Mouse (Mus musculus): ENCODE results near the gene Fzr1. TPM values are rescaled to one million over a fixed set of nuclear protein-coding genes. Genes with fewer than 3 reads are reported as not detected.

The Fzr1 gene
- total and polyA plus RNA-seq, 3 experiments = 33.1 to 75.4 (median 44.5) TPM

DNA sequence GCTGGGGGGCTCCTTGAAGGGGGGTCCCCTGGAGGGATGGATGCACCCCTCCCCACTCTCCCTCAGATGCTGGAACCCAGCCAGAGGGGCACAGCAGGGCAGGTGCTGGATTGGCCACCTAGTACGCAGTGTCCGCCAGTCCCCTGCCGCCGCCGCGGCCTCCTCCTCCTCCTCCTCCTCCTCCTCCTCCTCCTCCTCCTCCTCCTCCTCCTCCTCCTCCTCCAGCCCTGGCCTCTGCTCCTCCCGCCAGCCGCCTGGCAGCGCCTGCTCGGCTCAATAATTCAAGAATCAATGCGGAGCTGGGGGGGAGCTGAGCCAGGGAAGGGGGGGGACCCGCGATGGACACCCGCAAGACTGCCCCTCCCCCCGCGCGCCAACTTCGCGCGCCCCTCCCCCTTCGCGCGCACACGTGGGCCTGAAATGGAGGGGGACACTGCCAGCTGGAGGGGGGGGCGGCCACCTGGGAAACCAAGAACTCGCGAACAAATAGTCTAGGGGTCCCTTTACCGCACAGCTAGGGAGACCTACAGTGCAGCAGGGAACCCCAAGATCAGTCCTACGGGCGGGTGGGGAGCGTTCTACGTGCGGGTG, 47.9 kb upstream of the Fzr1 start:
- no peaks in the 10 kb centered on the region for H3K9me3 ChIP-seq (replicated peaks; ENCODE audit: low read length)
- DNase-seq (ENCODE audit: extremely low read depth) = no peak
- in situ Hi-C loops (cut with MboI; ENCODE audit: low pct_ligation_motif_present, low pct_unique_long_range_greater_than_20kb, low sequenced_read_pairs) = no loop called here
- H3K4me1 ChIP-seq (ENCODE audit: control insufficient read depth in 1 of 2, insufficient read depth in 2 of 2) = peaks cover 21 to 39% of the 10 kb centered on the region in 2 experiments
- H3K27me3 ChIP-seq (replicated peaks) = peaks cover 30% of the 10 kb centered on the region
- H3K79me2 ChIP-seq (replicated peaks; ENCODE audit: control insufficient read depth, extremely low read depth, insufficient read depth, poor library complexity, severe bottlenecking) = peaks cover 21% of the 10 kb centered on the region
- H3K27ac ChIP-seq (ENCODE audit: insufficient read depth, low read depth) = no peak overlapping the region
- peak overlapping the region; percentile 76 for H3K4me2 ChIP-seq (ENCODE audit: insufficient read depth, low read depth, poor library complexity, severe bottlenecking)
- peak; percentile 86 for TF ChIP-seq CHD2 (IDR thresholded peaks at IDR 0.05; ENCODE audit: low read length)
- TF ChIP-seq MYC (IDR thresholded peaks at IDR 0.05; ENCODE audit: low read depth, low read length) = no peak
- peak; percentile 41; the same call in 1 of the 2 replicates for TF ChIP-seq TCF12 (IDR thresholded peaks at IDR 0.05; ENCODE audit: low read depth, low read length)
- TF ChIP-seq MAX (IDR thresholded peaks at IDR 0.05; ENCODE audit: low read length) = peak; percentile 49; the same call in 1 of the 2 replicates
- no peak for TF ChIP-seq IRF4 (IDR thresholded peaks at IDR 0.05; ENCODE audit: low read depth, low read length)
- peak; percentile 84 for TF ChIP-seq MXI1 (IDR thresholded peaks at IDR 0.05; ENCODE audit: low read depth, low read length)
- TF ChIP-seq ELF1 (IDR thresholded peaks at IDR 0.05; ENCODE audit: low read depth, low read length) = no peak
- TF ChIP-seq MAZ (IDR thresholded peaks at IDR 0.05; ENCODE audit: low read depth, low read length) = 0 out of 2 replicates have a peak, but pooled peaks have one; percentile 41
- no peak for TF ChIP-seq ZNF384 (IDR thresholded peaks at IDR 0.05; ENCODE audit: low read depth, low read length)
- TF ChIP-seq NELFE (IDR thresholded peaks at IDR 0.05; ENCODE audit: low read depth, low read length) = no peak
- H3K36me3 ChIP-seq (replicated peaks in 1 of 2; ENCODE audit: control insufficient read depth in 1 of 2, insufficient read depth in 1 of 2, low read length in 1 of 2) = no peaks in the 10 kb centered on the region
- peak overlapping the region; percentile 52 to 71 (median 69) for H3K4me3 ChIP-seq (replicated peaks in 1 of 3; ENCODE audit: low read depth in 2 of 3, low read length in 2 of 3, poor library complexity in 1 of 3)
- peak overlapping the region; percentile 83 for H3K9ac ChIP-seq (ENCODE audit: insufficient read depth, low read depth)
- dilution Hi-C loops (cut with MboI; ENCODE audit: extremely low pct_ligation_motif_present, extremely low pct_unique_long_range_greater_than_20kb, low sequenced_read_pairs) = no loop called here

DNA sequence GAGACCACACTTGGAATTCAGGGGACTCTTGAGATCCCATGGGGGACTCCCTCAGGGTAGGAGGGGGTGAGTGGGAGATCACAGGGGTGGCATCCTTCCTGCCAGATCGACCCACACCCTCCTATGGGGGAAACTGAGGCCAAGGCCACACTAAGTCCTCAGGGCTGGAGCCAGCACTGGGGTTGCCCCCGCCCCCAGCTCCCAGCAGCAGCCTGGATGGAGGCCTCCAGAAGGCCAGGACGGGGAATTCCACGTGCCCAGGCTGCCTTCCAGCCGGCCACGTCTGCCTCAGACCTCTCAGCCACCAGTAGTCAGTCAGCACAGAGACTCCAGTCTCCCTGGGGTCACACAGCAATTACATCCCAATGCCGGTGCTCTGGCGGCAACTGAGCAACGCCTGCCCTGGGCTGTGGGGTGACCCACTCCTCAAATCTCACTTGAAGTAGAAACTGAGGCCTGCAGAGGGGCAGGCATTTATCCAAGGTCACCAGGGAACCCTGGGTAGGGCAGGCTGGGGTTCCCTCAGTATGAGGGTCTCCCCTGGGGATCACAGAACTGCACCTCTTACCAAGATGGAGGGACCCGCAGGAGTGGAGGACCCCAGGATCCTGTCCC, 47.0 kb upstream of the Fzr1 start:
- Histone ChIP-seq H3K79me2 (replicated peaks; ENCODE audit: control insufficient read depth, extremely low read depth, insufficient read depth, poor library complexity, severe bottlenecking) (peaks cover 24% of the 10 kb centered on the region), H3K27me3 (replicated peaks) (peaks cover 27% of the 10 kb centered on the region), H3K36me3 (replicated peaks in 1 of 2; ENCODE audit: control insufficient read depth in 1 of 2, insufficient read depth in 1 of 2, low read length in 1 of 2) (peaks cover 3 to 5% of the 10 kb centered on the region in 2 experiments), H3K9me3 (replicated peaks; ENCODE audit: low read length) (no peaks in the 10 kb centered on the region), H3K9ac (ENCODE audit: insufficient read depth, low read depth) (peak overlapping the region; percentile 83; the same call in 1 of the 2 replicates), H3K4me3 (replicated peaks in 1 of 3; ENCODE audit: low read depth in 2 of 3, low read length in 2 of 3, poor library complexity in 1 of 3) (peak overlapping the region in 2 of 3 experiments; percentile 25 to 58), H3K27ac (ENCODE audit: insufficient read depth, low read depth) (no peak overlapping the region), H3K4me2 (ENCODE audit: insufficient read depth, low read depth, poor library complexity, severe bottlenecking) (peak overlapping the region; percentile 76; the same call in 1 of the 2 replicates), H3K4me1 (ENCODE audit: control insufficient read depth in 1 of 2, insufficient read depth in 2 of 2) (peaks cover 20 to 35% of the 10 kb centered on the region in 2 experiments)
- dilution Hi-C loops (cut with MboI; ENCODE audit: extremely low pct_ligation_motif_present, extremely low pct_unique_long_range_greater_than_20kb, low sequenced_read_pairs) = no loop called here
- no peak for DNase-seq (ENCODE audit: extremely low read depth)
- in situ Hi-C loops (cut with MboI; ENCODE audit: low pct_ligation_motif_present, low pct_unique_long_range_greater_than_20kb, low sequenced_read_pairs) = no loop called here
- TF ChIP-seq RCOR1 (conservative IDR thresholded peaks at IDR 0.05; ENCODE audit: low read depth, low read length) = no peak
- 0 out of 2 replicates have a peak, but pooled peaks have one; percentile 23 for TF ChIP-seq BHLHE40 (IDR thresholded peaks at IDR 0.05; ENCODE audit: low read depth, low read length)
- TF ChIP-seq EP300 (IDR thresholded peaks at IDR 0.05; ENCODE audit: low read length) = no peak
- TF ChIP-seq MAX (IDR thresholded peaks at IDR 0.05; ENCODE audit: low read length) = no peak
- TF ChIP-seq PAX5 (IDR thresholded peaks at IDR 0.05; ENCODE audit: low read length) = no peak
- peak; percentile 25; the same call in 1 of the 2 replicates for TF ChIP-seq MXI1 (IDR thresholded peaks at IDR 0.05; ENCODE audit: low read depth, low read length)
- no peak for TF ChIP-seq ELF1 (IDR thresholded peaks at IDR 0.05; ENCODE audit: low read depth, low read length)
- no peak for TF ChIP-seq JUN (IDR thresholded peaks at IDR 0.05; ENCODE audit: insufficient read depth, low read depth, low read length)
- TF ChIP-seq SMC3 (IDR thresholded peaks at IDR 0.05; ENCODE audit: low read depth, low read length) = no peak
- no peak for TF ChIP-seq RAD21 (IDR thresholded peaks at IDR 0.05; ENCODE audit: low read depth, low read length)
- TF ChIP-seq ZKSCAN1 (IDR thresholded peaks at IDR 0.05; ENCODE audit: borderline replicate concordance, low read depth, low read length) = no peak
- peak; percentile 20; the same call in 1 of the 2 replicates for TF ChIP-seq TCF12 (IDR thresholded peaks at IDR 0.05; ENCODE audit: low read depth, low read length)
- TF ChIP-seq MYC (IDR thresholded peaks at IDR 0.05; ENCODE audit: low read depth, low read length) = no peak
- TF ChIP-seq CHD1 (IDR thresholded peaks at IDR 0.05; ENCODE audit: low read depth, low read length) = no peak
- no peak for TF ChIP-seq ZMIZ1 (IDR thresholded peaks at IDR 0.05; ENCODE audit: low read depth, low read length)
- no peak for TF ChIP-seq GABPA (IDR thresholded peaks at IDR 0.05; ENCODE audit: insufficient replicate concordance, low read depth, low read length)
- TF ChIP-seq NELFE (IDR thresholded peaks at IDR 0.05; ENCODE audit: low read depth, low read length) = no peak
- 0 out of 2 replicates have a peak, but pooled peaks have one; percentile 6 for TF ChIP-seq IRF4 (IDR thresholded peaks at IDR 0.05; ENCODE audit: low read depth, low read length)
- TF ChIP-seq POLR2AphosphoS2 (IDR thresholded peaks at IDR 0.05; ENCODE audit: low read depth, low read length) = no peak
- no peak for TF ChIP-seq ZC3H11A (IDR thresholded peaks at IDR 0.05; ENCODE audit: low read depth, low read length)
- TF ChIP-seq UBTF (IDR thresholded peaks at IDR 0.05; ENCODE audit: low read depth, low read length) = no peak
- TF ChIP-seq ZNF384 (IDR thresholded peaks at IDR 0.05; ENCODE audit: low read depth, low read length) = no peak
- TF ChIP-seq ETS1 (conservative IDR thresholded peaks at IDR 0.05; ENCODE audit: low read depth, low read length) = no peak
- no peak for TF ChIP-seq MAZ (IDR thresholded peaks at IDR 0.05; ENCODE audit: low read depth, low read length)
- no peak for TF ChIP-seq USF2 (conservative IDR thresholded peaks at IDR 0.05; ENCODE audit: low read depth, low read length)
- no peak for TF ChIP-seq E2F4 (IDR thresholded peaks at IDR 0.05; ENCODE audit: insufficient replicate concordance, low read depth, low read length)
- TF ChIP-seq POLR2A (IDR thresholded peaks at IDR 0.05; ENCODE audit: low read depth, low read length) = no peak
- no peak for TF ChIP-seq TBP (conservative IDR thresholded peaks at IDR 0.05; ENCODE audit: low read depth, low read length)
